Mouse (Mus musculus): ENCODE results near the gene Arl4c. TPM values are rescaled to one million over a fixed set of nuclear protein-coding genes. Genes with fewer than 3 reads are reported as not detected.
A peak's percentile ranks its signal among the peaks of the same experiment; 100 is the strongest.

The Arl4c gene
- total RNA-seq, 2 experiments from 2014 or later, result 35.7 to 39.2 TPM

DNA sequence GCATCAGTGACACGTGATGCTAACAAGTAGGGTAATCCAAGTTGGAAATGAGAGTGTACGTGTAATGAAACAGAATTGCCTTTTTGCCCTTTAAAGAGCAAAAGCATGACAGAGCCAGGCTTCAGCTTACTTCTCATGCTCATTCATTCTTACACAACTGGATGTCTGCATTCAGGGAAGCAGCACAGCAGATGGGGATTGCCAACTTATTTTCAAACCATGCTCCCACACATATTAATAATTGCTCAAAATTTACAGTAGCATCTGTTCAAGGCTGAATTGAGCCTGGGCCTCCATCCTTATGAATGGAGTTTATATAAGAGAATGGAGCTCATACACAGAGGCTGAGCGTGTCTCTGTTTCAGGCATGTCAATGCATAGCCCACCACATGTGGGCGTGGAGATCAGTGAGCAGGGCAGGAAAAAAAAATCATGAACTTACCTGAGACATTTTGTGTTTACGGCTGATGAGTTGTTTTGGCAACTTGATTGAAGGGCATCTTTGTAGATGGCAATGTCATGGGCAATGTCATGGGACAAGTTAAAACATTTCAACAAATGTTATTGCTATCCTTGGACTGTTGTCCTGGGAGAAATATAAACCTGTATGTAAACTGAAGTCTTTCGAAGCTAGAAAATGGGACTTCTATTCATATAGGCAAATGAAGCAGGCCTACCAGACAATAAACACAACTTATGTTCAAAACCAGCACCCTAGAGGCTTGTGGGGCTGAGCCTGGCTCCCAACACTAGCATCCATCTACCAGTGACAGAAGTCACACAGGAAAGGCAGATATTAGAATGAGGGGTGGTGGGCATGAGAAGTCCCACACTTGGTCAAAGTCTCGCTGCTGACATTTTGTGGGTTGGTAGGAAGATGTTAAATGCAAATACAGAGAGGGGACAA, 48.2 kb downstream of the Arl4c start:
- intact Hi-C loops (cut with DNase I), result no loop called here
- TF ChIP-seq CTCF (IDR thresholded peaks at IDR 0.05), result no peak
- Histone ChIP-seq H3K4me3 (no peak overlapping the region), H3K27ac (no peak overlapping the region)
- peak in 1 of 2 experiments; percentile 16 for DNase-seq (ENCODE audit: extremely low spot score in 1 of 2, low spot score in 2 of 2)

DNA sequence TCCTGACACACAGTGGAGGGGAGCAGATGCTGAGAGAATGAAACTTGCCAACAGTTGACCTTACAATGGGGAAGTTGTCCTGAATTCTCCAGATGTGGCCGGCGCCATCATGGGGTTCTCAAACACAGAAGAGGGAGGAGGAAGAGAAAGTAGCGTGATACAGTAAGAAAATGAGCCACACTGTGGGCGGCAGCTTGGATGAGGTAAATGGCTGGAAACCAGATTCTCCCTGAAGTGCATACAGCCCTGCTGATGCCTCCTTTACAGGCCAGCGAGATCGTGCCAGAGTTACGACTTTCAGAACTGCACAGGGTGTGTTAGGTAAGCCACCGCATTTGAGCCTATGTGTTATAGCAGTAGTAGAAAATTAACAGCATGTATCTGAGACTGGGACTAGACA, 49.3 kb downstream of the Arl4c start:
- no peak overlapping the region for H3K27ac ChIP-seq
- no peak for DNase-seq (ENCODE audit: extremely low spot score in 1 of 2, low spot score in 2 of 2)
- intact Hi-C loops (cut with DNase I), result no loop called here
- no peak overlapping the region for H3K4me3 ChIP-seq
- no peak for TF ChIP-seq CTCF (IDR thresholded peaks at IDR 0.05)

DNA sequence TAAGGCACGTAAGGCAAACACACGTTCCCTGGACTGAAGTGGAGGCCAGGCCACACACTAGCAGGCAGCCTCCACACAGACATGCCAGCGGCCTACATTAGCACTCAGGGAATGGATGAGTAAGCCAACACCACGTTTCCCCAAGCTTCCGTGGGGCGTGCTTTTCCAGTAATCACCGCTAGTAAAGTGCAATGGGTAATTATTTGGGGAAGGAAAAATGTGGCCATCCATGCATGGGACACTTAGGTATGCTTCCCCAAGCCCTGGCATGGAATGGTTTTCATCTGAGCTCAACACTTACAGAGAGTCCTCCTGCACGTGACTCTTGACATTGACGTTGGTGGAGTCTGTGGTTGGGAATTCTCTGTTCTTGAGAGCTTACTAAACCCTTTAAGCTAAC, 50.4 kb downstream of the Arl4c start:
- no peak overlapping the region for H3K4me3 ChIP-seq
- no peak for TF ChIP-seq CTCF (IDR thresholded peaks at IDR 0.05)
- H3K27ac ChIP-seq, result no peak overlapping the region
- intact Hi-C loops (cut with DNase I), result no loop called here
- no peak for DNase-seq (ENCODE audit: extremely low spot score in 1 of 2, low spot score in 2 of 2)

DNA sequence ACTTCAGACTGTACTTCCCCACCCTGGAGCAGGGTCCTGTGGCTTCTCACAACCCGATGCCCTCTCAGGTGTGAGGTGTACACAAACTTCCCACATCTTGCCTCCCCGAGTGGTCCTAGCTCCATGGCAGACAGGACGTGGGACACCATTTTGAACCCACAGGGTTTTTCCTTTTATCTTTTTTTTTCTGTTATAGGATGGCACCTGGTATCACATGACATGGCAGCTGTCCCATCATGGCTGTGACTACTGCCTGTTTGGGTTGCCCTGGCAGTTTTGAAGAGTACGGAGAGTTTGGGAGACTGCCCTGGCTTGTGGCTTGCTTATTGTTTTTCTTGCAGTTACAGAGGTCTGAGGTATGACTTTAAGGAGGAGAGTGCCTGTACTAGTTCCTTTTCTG, 53.3 kb downstream of the Arl4c start:
- Histone ChIP-seq H3K4me3 (no peak overlapping the region), H3K27ac (no peak overlapping the region)
- no peak for DNase-seq (ENCODE audit: extremely low spot score in 1 of 2, low spot score in 2 of 2)
- TF ChIP-seq CTCF (IDR thresholded peaks at IDR 0.05), result no peak
- intact Hi-C loops (cut with DNase I), result loop anchor here (10.0 kb wide), 1 partner anchor 624 kb away; no protein-coding TSS in a partner anchor

DNA sequence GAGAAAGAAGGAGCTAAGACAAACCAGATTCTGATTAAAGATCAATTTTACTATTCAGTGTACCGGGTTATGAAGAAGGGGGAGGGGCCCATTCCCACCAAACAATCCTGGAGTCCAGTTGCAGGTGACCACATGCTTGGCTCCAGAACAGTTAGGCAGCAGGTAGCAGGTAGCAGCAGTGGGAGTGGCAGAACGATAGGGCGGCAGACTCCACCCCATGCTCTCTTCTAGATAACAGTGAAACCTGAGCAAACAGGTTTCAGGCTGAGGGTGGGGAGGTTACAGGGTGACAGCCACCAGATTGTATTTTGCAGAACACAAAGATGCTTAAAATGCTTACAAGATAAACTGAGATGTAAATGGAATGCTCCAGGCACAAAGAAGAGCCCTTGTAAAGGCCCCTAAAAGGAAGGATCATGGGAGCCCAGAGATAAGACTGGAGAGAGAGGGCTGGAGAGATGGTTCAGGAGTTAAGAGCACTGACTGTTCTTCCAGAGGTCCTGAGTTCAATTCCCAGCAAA, 56.4 kb downstream of the Arl4c start:
- Histone ChIP-seq H3K27ac (no peak overlapping the region), H3K4me3 (no peak overlapping the region)
- intact Hi-C loops (cut with DNase I), result loop anchor here (10.0 kb wide), 1 partner anchor 621 kb away; no protein-coding TSS in a partner anchor
- TF ChIP-seq CTCF (IDR thresholded peaks at IDR 0.05), result no peak
- no peak for DNase-seq (ENCODE audit: extremely low spot score in 1 of 2, low spot score in 2 of 2)

DNA sequence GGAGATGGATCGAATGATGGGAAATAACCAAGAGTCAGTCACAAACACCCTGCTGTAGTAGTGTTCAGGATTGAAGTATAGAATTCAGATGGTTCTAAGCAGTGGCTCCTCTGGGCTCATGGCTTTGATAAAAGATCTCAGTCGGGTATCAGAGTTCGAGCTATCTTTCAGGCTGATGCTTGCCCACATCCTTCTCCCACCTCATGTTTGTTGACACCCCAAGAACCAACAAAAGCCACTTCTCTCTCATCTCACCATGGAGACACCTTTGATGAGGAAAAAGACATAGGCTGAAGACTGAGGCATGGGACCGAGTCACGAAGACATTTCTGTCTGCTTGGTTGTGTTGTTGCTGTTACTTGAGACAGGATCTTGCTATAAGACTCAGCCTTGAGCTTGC, 57.6 kb downstream of the Arl4c start:
- intact Hi-C loops (cut with DNase I), result loop anchor here (10.0 kb wide), 1 partner anchor 620 kb away; no protein-coding TSS in a partner anchor
- no peak for DNase-seq (ENCODE audit: extremely low spot score in 1 of 2, low spot score in 2 of 2)
- Histone ChIP-seq H3K4me3 (no peak overlapping the region), H3K27ac (no peak overlapping the region)
- TF ChIP-seq CTCF (IDR thresholded peaks at IDR 0.05), result no peak

DNA sequence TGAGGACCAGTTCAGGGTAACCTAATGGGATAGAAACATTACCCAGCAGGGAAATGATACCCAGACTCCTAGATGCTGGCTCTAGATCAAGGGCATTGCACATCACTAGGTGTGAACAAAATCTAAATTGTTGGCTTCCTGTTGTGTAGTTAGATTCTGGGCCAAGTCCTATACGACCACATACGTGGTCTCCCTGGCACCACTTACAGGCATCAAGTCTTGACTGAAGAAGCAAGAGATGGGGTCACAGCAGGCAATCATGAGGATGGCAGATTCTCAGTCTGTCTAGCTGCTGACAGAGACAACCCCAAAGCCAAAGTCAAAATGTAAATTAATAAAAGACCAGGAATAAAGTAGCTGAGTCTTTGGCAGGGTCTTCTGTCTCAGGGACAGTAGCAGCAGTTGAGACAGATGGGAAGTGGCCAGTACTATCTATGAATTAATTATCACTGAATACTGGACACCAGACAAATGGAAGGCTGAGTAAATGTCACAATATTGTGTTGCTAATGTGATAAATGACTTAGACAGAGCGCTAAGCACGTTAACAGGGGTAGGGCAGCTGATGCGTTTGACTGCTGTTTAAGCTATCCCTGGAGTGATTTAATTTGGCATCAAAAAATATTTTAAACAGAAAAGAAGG, 58.7 kb downstream of the Arl4c start:
- H3K4me3 ChIP-seq, result no peak overlapping the region
- H3K27ac ChIP-seq, result no peak overlapping the region
- no peak for DNase-seq (ENCODE audit: extremely low spot score in 1 of 2, low spot score in 2 of 2)
- TF ChIP-seq CTCF (IDR thresholded peaks at IDR 0.05), result no peak
- intact Hi-C loops (cut with DNase I), result loop anchor here (10.0 kb wide), 1 partner anchor 619 kb away; no protein-coding TSS in a partner anchor

DNA sequence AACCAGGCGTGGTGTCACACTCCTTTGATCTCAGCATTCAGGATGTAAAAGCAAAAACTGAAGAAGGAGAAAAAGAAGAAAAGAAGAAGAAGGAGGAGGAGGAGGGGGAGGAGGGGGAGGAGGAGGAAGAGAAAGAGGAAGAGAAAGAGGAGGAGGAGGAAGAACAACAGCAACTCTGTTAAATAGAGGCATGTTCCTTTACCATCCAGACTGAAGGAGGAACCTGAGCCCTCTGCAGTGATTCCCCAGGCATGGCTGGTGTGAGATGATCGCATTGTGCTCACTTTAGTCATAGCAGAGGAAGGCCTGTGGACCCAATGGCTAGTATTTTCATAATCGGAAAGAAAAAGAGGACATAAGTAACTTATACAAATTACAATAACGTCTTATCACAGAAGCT, 59.3 kb downstream of the Arl4c start:
- intact Hi-C loops (cut with DNase I), result loop anchor here (10.0 kb wide), 1 partner anchor 618 kb away; no protein-coding TSS in a partner anchor
- H3K4me3 ChIP-seq, result no peak overlapping the region
- DNase-seq (ENCODE audit: extremely low spot score in 1 of 2, low spot score in 2 of 2), result no peak
- no peak overlapping the region for H3K27ac ChIP-seq
- no peak for TF ChIP-seq CTCF (IDR thresholded peaks at IDR 0.05)

DNA sequence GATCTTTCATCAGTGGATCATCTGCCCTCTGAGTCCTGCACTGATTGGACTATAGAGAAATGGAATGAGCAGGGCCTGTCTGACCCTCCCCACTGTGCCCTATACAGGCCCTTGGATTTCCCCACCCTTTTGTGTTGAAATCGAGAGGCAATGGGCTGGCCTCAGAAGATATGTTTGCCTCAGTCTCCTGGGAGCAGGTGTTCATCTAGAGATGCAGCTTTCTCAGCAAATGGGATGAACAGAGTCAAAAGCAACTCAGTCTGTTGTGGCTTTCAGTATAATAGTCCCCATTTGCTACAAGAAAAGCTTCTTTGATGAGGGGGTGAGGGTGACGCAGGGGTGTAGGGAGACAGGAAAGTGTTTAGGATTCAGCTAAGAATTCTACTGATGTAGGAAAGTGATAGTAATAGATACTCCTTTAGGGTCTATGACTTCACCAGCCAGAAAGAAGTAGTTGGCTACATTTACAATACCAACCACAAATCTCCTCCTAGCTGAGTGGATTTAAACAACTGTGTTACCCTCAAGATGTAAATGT, 60.3 kb downstream of the Arl4c start:
- DNase-seq (ENCODE audit: extremely low spot score in 1 of 2, low spot score in 2 of 2), result no peak
- Histone ChIP-seq H3K4me3 (no peak overlapping the region), H3K27ac (no peak overlapping the region)
- intact Hi-C loops (cut with DNase I), result loop anchor here (10.0 kb wide), 1 partner anchor 617 kb away; no protein-coding TSS in a partner anchor
- no peak for TF ChIP-seq CTCF (IDR thresholded peaks at IDR 0.05)

DNA sequence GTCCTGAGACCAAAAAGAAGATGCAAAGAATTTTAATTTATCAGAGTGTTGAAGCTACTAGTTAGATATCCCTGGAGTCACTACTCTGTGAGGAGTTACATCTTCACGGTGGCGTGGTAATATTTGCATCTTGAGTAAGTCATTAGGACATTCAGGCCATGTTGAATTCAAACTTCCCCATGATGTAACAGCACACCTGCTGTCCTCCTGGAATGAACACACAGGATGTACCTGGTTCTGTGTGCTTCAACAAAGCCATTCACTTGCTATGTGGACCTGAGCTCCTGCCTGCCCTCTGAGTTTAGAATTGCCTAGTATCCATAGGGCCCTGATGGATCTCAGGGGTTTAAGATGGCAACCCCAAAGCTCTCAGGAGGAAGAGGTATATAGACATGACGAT, 60.8 kb downstream of the Arl4c start:
- H3K4me3 ChIP-seq, result no peak overlapping the region
- no peak overlapping the region for H3K27ac ChIP-seq
- no peak for TF ChIP-seq CTCF (IDR thresholded peaks at IDR 0.05)
- no peak for DNase-seq (ENCODE audit: extremely low spot score in 1 of 2, low spot score in 2 of 2)
- intact Hi-C loops (cut with DNase I), result loop anchor here (10.0 kb wide), 1 partner anchor 616 kb away; no protein-coding TSS in a partner anchor

DNA sequence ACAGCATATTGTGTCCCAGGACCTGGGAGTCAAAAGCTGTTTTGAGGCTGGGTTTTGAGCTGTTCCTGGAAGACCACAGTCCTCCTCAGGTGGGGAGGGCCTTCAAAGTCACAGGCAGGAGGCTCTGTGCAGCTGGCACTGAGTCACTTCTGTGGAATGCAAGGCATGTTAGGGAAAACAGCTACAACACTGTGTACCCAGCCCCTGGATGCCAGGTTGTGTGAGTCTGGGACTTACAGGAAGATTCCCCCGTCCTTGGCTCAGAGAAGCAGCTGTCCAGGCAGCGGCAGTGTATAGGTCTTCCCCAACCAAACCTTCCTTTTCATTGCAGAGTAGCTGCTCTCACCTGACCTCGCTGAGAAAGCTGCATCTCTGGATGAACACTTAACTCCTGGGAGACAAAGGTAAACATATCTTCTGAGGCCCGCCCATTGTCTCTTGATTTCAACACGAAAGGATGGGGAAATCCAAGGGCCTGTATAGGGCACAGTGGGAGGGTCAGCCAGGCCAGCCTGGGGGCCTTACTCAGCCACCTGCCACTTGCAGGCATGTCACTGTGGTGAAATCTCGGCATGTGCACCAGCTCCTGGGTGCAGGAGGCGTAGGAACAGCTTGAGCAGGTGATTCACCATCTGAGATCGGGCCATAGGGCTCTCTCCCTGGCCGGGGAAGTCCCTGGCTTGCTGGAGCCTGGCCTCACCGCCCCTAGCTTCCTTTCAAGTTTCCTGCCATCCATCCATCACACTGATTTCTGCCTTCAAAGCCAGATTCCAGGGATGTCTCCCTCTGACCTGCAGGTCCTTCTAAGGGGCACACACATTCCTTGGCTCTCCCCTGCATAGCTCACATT, 62.4 kb downstream of the Arl4c start:
- Histone ChIP-seq H3K27ac (no peak overlapping the region), H3K4me3 (no peak overlapping the region)
- intact Hi-C loops (cut with DNase I), result loop anchor here (10.0 kb wide), 1 partner anchor 615 kb away; no protein-coding TSS in a partner anchor
- TF ChIP-seq CTCF (IDR thresholded peaks at IDR 0.05), result no peak
- DNase-seq (ENCODE audit: extremely low spot score in 1 of 2, low spot score in 2 of 2), result no peak

Measured in left cerebral cortex, adult 2 months (tissue).